Mouse (Mus musculus): ENCODE results near the gene C2cd4a. TPM values are rescaled to one million over a fixed set of nuclear protein-coding genes. Genes with fewer than 3 reads are reported as not detected.

C2cd4a gene
- polyA plus RNA-seq, 2 experiments, result 1.5 to 4.4 TPM

GRCm38 (mm10) chr9:67830411-67831358 is 1.4 kb downstream of the C2cd4a start:
- WGBS (ENCODE audit: insufficient replicate concordance), result 3% methylated on average over 73 of the region's 84 CpGs
- ATAC-seq (ENCODE audit: insufficient read depth), result peak; percentile 72
- peaks cover 36% of the 10 kb centered on the region for H3K27me3 ChIP-seq (ENCODE audit: control insufficient read depth, insufficient read depth, low read length)

GRCm38 (mm10) chr9:67828182-67828581 is 3.9 kb downstream of the C2cd4a start:
- Histone ChIP-seq H3K4me3 (ENCODE audit: insufficient read depth in 1 of 2, low read depth in 2 of 2, low read length in 2 of 2) (no peak overlapping the region), H3K27ac (no peak overlapping the region), H3K27me3 (ENCODE audit: control insufficient read depth, insufficient read depth, low read length) (peaks cover 36% of the 10 kb centered on the region), H3K4me2 (ENCODE audit: low read depth) (no peak overlapping the region), H3K4me1 (replicated peaks; ENCODE audit: control insufficient read depth in 2 of 2, insufficient read depth in 2 of 2, low read length in 1 of 2) (peaks cover 6 to 8% of the 10 kb centered on the region in 2 experiments), H3K36me3 (replicated peaks; ENCODE audit: control insufficient read depth, insufficient read depth, low read depth) (no peaks in the 10 kb centered on the region), H3K9me3 (ENCODE audit: control insufficient read depth, low read length) (no peaks in the 10 kb centered on the region), H3K9ac (replicated peaks) (no peak overlapping the region)
- no peak for TF ChIP-seq EP300 (IDR thresholded peaks at IDR 0.05; ENCODE audit: low read depth)
- peak; percentile 77 for TF ChIP-seq CTCF (IDR thresholded peaks at IDR 0.05; ENCODE audit: low read depth)
- DNase-seq (ENCODE audit: low read depth in 3 of 3, low spot score in 3 of 3) (no peak), ATAC-seq (ENCODE audit: insufficient read depth) (no peak)
- 7% methylated on average over 3 of the region's 3 CpGs for whole genome bisulfite sequencing (ENCODE audit: insufficient replicate concordance)

More at GRCm38 (mm10) chr9:67830411-67831358, 1.4 kb downstream of the C2cd4a start:
- Histone ChIP-seq H3K4me3 (ENCODE audit: insufficient read depth in 1 of 2, low read depth in 2 of 2, low read length in 2 of 2) (peak overlapping the region; percentile 50 to 71), H3K9me3 (ENCODE audit: control insufficient read depth, low read length) (no peaks in the 10 kb centered on the region), H3K4me2 (ENCODE audit: low read depth) (peak overlapping the region; percentile 94), H3K36me3 (replicated peaks; ENCODE audit: control insufficient read depth, insufficient read depth, low read depth) (no peaks in the 10 kb centered on the region), H3K9ac (replicated peaks) (peak overlapping the region; percentile 38; the same call in 1 of the 2 replicates), H3K4me1 (replicated peaks; ENCODE audit: control insufficient read depth in 2 of 2, insufficient read depth in 2 of 2, low read length in 1 of 2) (peaks cover 6 to 8% of the 10 kb centered on the region in 2 experiments), H3K27ac (no peak overlapping the region)
- no peak for DNase-seq (ENCODE audit: low read depth in 3 of 3, low spot score in 3 of 3)
- no peak for TF ChIP-seq CTCF (IDR thresholded peaks at IDR 0.05; ENCODE audit: low read depth)
- no peak for TF ChIP-seq EP300 (IDR thresholded peaks at IDR 0.05; ENCODE audit: low read depth)

DNA sequence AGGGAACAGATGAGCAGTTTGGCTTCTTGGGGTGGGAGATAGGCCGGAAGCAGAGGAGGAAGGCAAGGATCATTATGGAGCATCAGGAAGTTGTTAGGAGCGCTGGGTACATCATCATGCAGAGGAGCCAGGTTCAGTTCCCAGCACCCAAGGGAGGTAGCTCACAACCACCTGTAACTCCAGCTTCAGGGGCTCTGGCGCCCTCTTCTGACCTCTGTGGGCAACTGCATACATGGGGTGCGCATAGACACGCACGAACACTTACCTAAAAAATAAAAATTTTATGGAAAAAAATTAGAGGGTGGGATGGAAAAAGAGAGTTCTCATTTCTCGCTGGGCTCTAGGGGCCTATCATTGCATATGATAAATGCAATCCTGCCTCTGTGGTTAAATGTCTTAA is 6.6 kb downstream of the C2cd4a start:
- no peak overlapping the region for H3K27ac ChIP-seq
- no peaks in the 10 kb centered on the region for H3K36me3 ChIP-seq (replicated peaks; ENCODE audit: control insufficient read depth, insufficient read depth, low read depth)
- ATAC-seq (ENCODE audit: insufficient read depth), result no peak
- no peaks in the 10 kb centered on the region for H3K4me1 ChIP-seq (replicated peaks; ENCODE audit: control insufficient read depth in 2 of 2, insufficient read depth in 2 of 2, low read length in 1 of 2)
- no peak overlapping the region for H3K4me3 ChIP-seq (ENCODE audit: insufficient read depth in 1 of 2, low read depth in 2 of 2, low read length in 2 of 2)
- WGBS (ENCODE audit: insufficient replicate concordance), result 73% methylated on average over 7 of the region's 7 CpGs
- no peak overlapping the region for H3K4me2 ChIP-seq (ENCODE audit: low read depth)
- no peaks in the 10 kb centered on the region for H3K9me3 ChIP-seq (ENCODE audit: control insufficient read depth, low read length)
- H3K9ac ChIP-seq (replicated peaks), result no peak overlapping the region
- DNase-seq (ENCODE audit: low read depth in 3 of 3, low spot score in 3 of 3), result no peak
- TF ChIP-seq CTCF (IDR thresholded peaks at IDR 0.05; ENCODE audit: low read depth) (peak; percentile 33; the same call in 1 of the 2 replicates), EP300 (IDR thresholded peaks at IDR 0.05; ENCODE audit: low read depth) (no peak)
- peaks cover 17% of the 10 kb centered on the region for H3K27me3 ChIP-seq (ENCODE audit: control insufficient read depth, insufficient read depth, low read length)

GRCm38 (mm10) chr9:67823131-67823530 is 9.0 kb downstream of the C2cd4a start:
- H3K4me3 ChIP-seq (ENCODE audit: insufficient read depth in 1 of 2, low read depth in 2 of 2, low read length in 2 of 2), result no peak overlapping the region
- H3K27ac ChIP-seq, result no peak overlapping the region
- H3K4me1 ChIP-seq (replicated peaks; ENCODE audit: control insufficient read depth in 2 of 2, insufficient read depth in 2 of 2, low read length in 1 of 2), result no peaks in the 10 kb centered on the region
- H3K36me3 ChIP-seq (replicated peaks; ENCODE audit: control insufficient read depth, insufficient read depth, low read depth), result no peaks in the 10 kb centered on the region
- DNase-seq (ENCODE audit: low read depth in 3 of 3, low spot score in 3 of 3), result no peak
- no peak overlapping the region for H3K9ac ChIP-seq (replicated peaks)
- H3K9me3 ChIP-seq (ENCODE audit: control insufficient read depth, low read length), result no peaks in the 10 kb centered on the region
- H3K27me3 ChIP-seq (ENCODE audit: control insufficient read depth, insufficient read depth, low read length), result no peaks in the 10 kb centered on the region
- TF ChIP-seq EP300 (IDR thresholded peaks at IDR 0.05; ENCODE audit: low read depth) (no peak), CTCF (IDR thresholded peaks at IDR 0.05; ENCODE audit: low read depth) (no peak)
- WGBS (ENCODE audit: insufficient replicate concordance), result 63% methylated on average over 5 of the region's 5 CpGs
- H3K4me2 ChIP-seq (ENCODE audit: low read depth), result no peak overlapping the region
- no peak for ATAC-seq (ENCODE audit: insufficient read depth)

DNA sequence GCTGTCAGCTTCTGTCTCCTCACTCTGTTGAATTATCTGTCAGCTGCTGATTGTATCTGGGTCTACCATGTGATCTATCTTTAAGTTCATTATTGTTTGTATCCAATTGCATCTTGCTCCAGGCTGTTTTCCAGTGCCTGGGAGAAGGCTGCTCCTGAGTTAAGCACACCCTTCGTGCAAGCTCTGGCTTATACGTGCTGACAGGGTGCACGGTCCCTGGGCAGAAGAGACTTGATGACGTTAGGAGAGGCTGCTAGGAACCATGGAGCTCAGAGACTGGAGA is 13.5 kb downstream of the C2cd4a start:
- H3K9me3 ChIP-seq (ENCODE audit: control insufficient read depth, low read length), result no peaks in the 10 kb centered on the region
- no peaks in the 10 kb centered on the region for H3K36me3 ChIP-seq (replicated peaks; ENCODE audit: control insufficient read depth, insufficient read depth, low read depth)
- no peak overlapping the region for H3K27ac ChIP-seq

More for the DNA sequence above, 13.5 kb downstream of the C2cd4a start:
- H3K4me2 ChIP-seq (ENCODE audit: low read depth), result no peak overlapping the region
- H3K4me1 ChIP-seq (replicated peaks; ENCODE audit: control insufficient read depth in 2 of 2, insufficient read depth in 2 of 2, low read length in 1 of 2), result peaks cover 0 to 2% of the 10 kb centered on the region in 2 experiments; a peak in 2 of 4 replicates
- DNase-seq (ENCODE audit: low read depth in 3 of 3, low spot score in 3 of 3), result no peak
- TF ChIP-seq CTCF (IDR thresholded peaks at IDR 0.05; ENCODE audit: low read depth), result no peak
- TF ChIP-seq EP300 (IDR thresholded peaks at IDR 0.05; ENCODE audit: low read depth), result no peak
- no peaks in the 10 kb centered on the region for H3K27me3 ChIP-seq (ENCODE audit: control insufficient read depth, insufficient read depth, low read length)
- ATAC-seq (ENCODE audit: insufficient read depth), result no peak
- WGBS (ENCODE audit: insufficient replicate concordance), result 72% methylated on average over 4 of the region's 4 CpGs
- no peak overlapping the region for H3K4me3 ChIP-seq (ENCODE audit: insufficient read depth in 1 of 2, low read depth in 2 of 2, low read length in 2 of 2)
- H3K9ac ChIP-seq (replicated peaks), result no peak overlapping the region

Measured in liver, embryonic 14.5 days (tissue).